In genomic region chr1:168758835-168759234, GRCm38 (mm10) we compare ENCODE assay signal across 21 mouse cellular contexts.
DNase-seq lines count a peak whose midpoint lies in the region; ATAC-seq and TF ChIP-seq lines count a peak whose summit lies in the region.
"Had no signal": no experiment of that assay in that cellular context is flagged by ENCODE, and none has a peak within 500 bp of the region (broad histone marks: within the 10 kb centered on the region; RNA-seq: fewer than 3 reads in every experiment).

No protein-coding gene starts in this region.

- no peaks in the 10 kb centered on the region for H3K9me3 ChIP-seq in intestine, embryonic 16.5 days (ENCODE audit: control insufficient read depth, low read length)
- H3K9me3 ChIP-seq in intestine, embryonic 15.5 days: no peaks in the 10 kb centered on the region
- H3K9me3 ChIP-seq in lung, embryonic 14.5 days (ENCODE audit: low read depth, low read length): no peaks in the 10 kb centered on the region
- H3K9me3 ChIP-seq in embryonic facial prominence, embryonic 10.5 days: no peaks in the 10 kb centered on the region
- H3K9me3 ChIP-seq: forebrain, embryonic 13.5 days; heart, embryonic 15.5 days; limb, embryonic 10.5 days; liver, embryonic 12.5 days; neural tube, embryonic 13.5 days had no signal

- WGBS in intestine, embryonic 16.5 days: 81% methylated on average over 2 of the region's 2 CpGs
- 83% methylated on average over 2 of the region's 2 CpGs for WGBS in intestine, embryonic 15.5 days
- 74% methylated on average over 2 of the region's 2 CpGs for WGBS in lung, embryonic 14.5 days
- 68% methylated on average over 2 of the region's 2 CpGs for WGBS in embryonic facial prominence, embryonic 10.5 days

- H3K27ac ChIP-seq in intestine, embryonic 16.5 days (ENCODE audit: low read length): no peak overlapping the region
- H3K27ac ChIP-seq in intestine, embryonic 15.5 days: no peak overlapping the region
- no peak overlapping the region for H3K27ac ChIP-seq in lung, embryonic 14.5 days (ENCODE audit: low read depth)
- no peak overlapping the region for H3K27ac ChIP-seq in embryonic facial prominence, embryonic 10.5 days (replicated peaks)
- H3K27ac ChIP-seq: forebrain, embryonic 13.5 days; heart, embryonic 15.5 days; left cerebral cortex, adult 2 months; limb, embryonic 10.5 days; liver, embryonic 12.5 days; macrophage; neural tube, embryonic 13.5 days had no signal

- ATAC-seq in intestine, embryonic 16.5 days: 0 out of 2 replicates have a peak, but pooled peaks have one; percentile 48
- no peak for ATAC-seq in intestine, embryonic 15.5 days
- ATAC-seq in lung, embryonic 14.5 days (ENCODE audit: insufficient read depth): no peak
- no peak for ATAC-seq in granulocyte monocyte progenitor cell, adult 5-6 weeks (replicated peaks; ENCODE audit: poor library complexity, severe bottlenecking)
- ATAC-seq: CD4-positive, CD25-positive, alpha-beta regulatory T cell, adult 4 months; forebrain, embryonic 13.5 days; inflammation-experienced regulatory T-cells, adult 6 months; liver, embryonic 12.5 days had no signal

- no peak overlapping the region for H3K4me3 ChIP-seq in intestine, embryonic 16.5 days (ENCODE audit: low read length)
- H3K4me3 ChIP-seq in intestine, embryonic 15.5 days (replicated peaks): no peak overlapping the region
- no peak overlapping the region for H3K4me3 ChIP-seq in lung, embryonic 14.5 days (ENCODE audit: low read depth, low read length)
- no peak overlapping the region for H3K4me3 ChIP-seq in embryonic facial prominence, embryonic 10.5 days
- H3K4me3 ChIP-seq: forebrain, embryonic 13.5 days; heart, embryonic 15.5 days; left cerebral cortex, adult 2 months; limb, embryonic 10.5 days; liver, embryonic 12.5 days; neural tube, embryonic 13.5 days had no signal

- no peaks in the 10 kb centered on the region for H3K36me3 ChIP-seq in intestine, embryonic 16.5 days (ENCODE audit: control insufficient read depth, insufficient read depth, low read length)
- no peaks in the 10 kb centered on the region for H3K36me3 ChIP-seq in intestine, embryonic 15.5 days
- no peaks in the 10 kb centered on the region for H3K36me3 ChIP-seq in lung, embryonic 14.5 days (ENCODE audit: insufficient read depth)
- no peaks in the 10 kb centered on the region for H3K36me3 ChIP-seq in embryonic facial prominence, embryonic 10.5 days (replicated peaks)
- H3K36me3 ChIP-seq: G1E; heart, embryonic 15.5 days; limb, embryonic 10.5 days; liver, embryonic 12.5 days; neural tube, embryonic 13.5 days had no signal

- H3K4me1 ChIP-seq in intestine, embryonic 16.5 days (ENCODE audit: control insufficient read depth, insufficient read depth, low read length): no peaks in the 10 kb centered on the region
- no peaks in the 10 kb centered on the region for H3K4me1 ChIP-seq in intestine, embryonic 15.5 days (replicated peaks)
- no peaks in the 10 kb centered on the region for H3K4me1 ChIP-seq in lung, embryonic 14.5 days (ENCODE audit: insufficient read depth)
- H3K4me1 ChIP-seq in embryonic facial prominence, embryonic 10.5 days: peaks cover 26% of the 10 kb centered on the region
- H3K4me1 ChIP-seq: heart, embryonic 15.5 days; liver, embryonic 12.5 days had no signal

- peak; percentile 28 for DNase-seq in lung, embryonic 14.5 days
- DNase-seq in lung, postnatal 14 days: no peak
- DNase-seq in kidney, postnatal 36 days: peak; percentile 8 to 28
- DNase-seq in embryonic facial prominence, embryonic 10.5 days (ENCODE audit: low spot score): no peak
- DNase-seq: cerebellum, adult 11 months; cerebellum, postnatal 25 days; thymus, postnatal 14 days had no signal

- no peak overlapping the region for H3K9ac ChIP-seq in intestine, embryonic 16.5 days (ENCODE audit: low read depth, low read length)
- H3K9ac ChIP-seq in intestine, embryonic 15.5 days: no peak overlapping the region
- no peak overlapping the region for H3K9ac ChIP-seq in lung, embryonic 14.5 days
- H3K9ac ChIP-seq: forebrain, embryonic 13.5 days; heart, embryonic 15.5 days; liver, embryonic 12.5 days; neural tube, embryonic 13.5 days had no signal

- no peaks in the 10 kb centered on the region for H3K27me3 ChIP-seq in intestine, embryonic 16.5 days (replicated peaks; ENCODE audit: control insufficient read depth, insufficient read depth, low read length)
- no peaks in the 10 kb centered on the region for H3K27me3 ChIP-seq in intestine, embryonic 15.5 days (replicated peaks)
- no peaks in the 10 kb centered on the region for H3K27me3 ChIP-seq in lung, embryonic 14.5 days (ENCODE audit: insufficient read depth, low read length)
- H3K27me3 ChIP-seq in embryonic facial prominence, embryonic 10.5 days (replicated peaks; ENCODE audit: low read depth, poor library complexity, severe bottlenecking): no peaks in the 10 kb centered on the region
- H3K27me3 ChIP-seq: forebrain, embryonic 13.5 days; heart, embryonic 15.5 days; liver, embryonic 12.5 days; neural tube, embryonic 13.5 days had no signal

- TF ChIP-seq CTCF in lung, embryonic 14.5 days (IDR thresholded peaks at IDR 0.05; ENCODE audit: low read depth): no peak; the same call in 1 of the 2 replicates

- no peak overlapping the region for H3K4me2 ChIP-seq in intestine, embryonic 16.5 days (ENCODE audit: low read depth, low read length)
- H3K4me2 ChIP-seq in intestine, embryonic 15.5 days (replicated peaks): no peak overlapping the region
- H3K4me2 ChIP-seq in lung, embryonic 14.5 days: no peak overlapping the region
- H3K4me2 ChIP-seq: forebrain, embryonic 13.5 days; heart, embryonic 15.5 days; liver, embryonic 12.5 days; midbrain, embryonic 11.5 days; neural tube, embryonic 13.5 days had no signal

Comparison
In these comparisons a context has a peak if more than half of its experiments do, and no peak if none do; other contexts are left out.
1. DNase-seq: peak in lung, embryonic 14.5 days (single experiment) and kidney, postnatal 36 days (2 of 2); none in lung, postnatal 14 days (single experiment) and embryonic facial prominence, embryonic 10.5 days (single experiment).